Mouse (Mus musculus) heart, adult 2 months (tissue): ENCODE results near the gene Fam19a5.

Experiments used
- CTCF ChIP-seq: fragments of 200-600 bp; IDR thresholded peaks from 2 replicates; pipeline ENCODE4 v1.8.1; 2022; ENCODE audit warnings: antibody characterized with exemption, mild to moderate bottlenecking, moderate library complexity
- EP300 ChIP-seq: fragments of 200-500 bp; IDR thresholded peaks from 2 replicates; pipeline ENCODE4 v1.6.1; 2011; ENCODE audit warnings: low read depth, low read length, control low read depth; ENCODE audit not compliant: insufficient read depth
- POLR2A ChIP-seq: fragments of 200-500 bp; IDR thresholded peaks from 2 replicates; pipeline ENCODE4 v1.6.1; 2011; ENCODE audit warnings: mild to moderate bottlenecking, low read depth, low read length, control low read depth; ENCODE audit not compliant: insufficient read depth

DNA sequence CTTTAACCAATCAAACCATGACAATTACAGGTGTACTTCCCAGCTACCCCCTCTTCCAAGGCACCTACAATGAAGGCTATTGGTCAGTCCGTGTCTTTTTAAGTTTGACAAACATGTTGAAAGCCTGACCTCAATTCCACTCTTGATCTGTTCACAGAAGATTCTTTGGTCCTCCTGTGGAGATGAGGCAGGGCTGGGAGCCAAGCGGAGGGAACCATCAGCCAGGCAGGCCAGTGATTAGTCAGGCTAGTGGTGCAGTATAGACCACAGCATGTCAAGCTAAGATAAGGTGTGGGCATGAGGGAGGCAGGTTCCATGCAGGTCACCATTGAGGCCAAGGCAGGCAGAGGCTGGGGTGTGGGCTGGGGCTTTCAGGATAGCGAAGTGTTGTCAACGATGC, 54.5 kb downstream of the Fam19a5 start:
- TF ChIP-seq EP300 (no peak), CTCF (no peak), POLR2A (no peak)
